Mouse (Mus musculus): ENCODE data around the gene Atp5l.
A peak's percentile ranks its signal among the peaks of the same experiment; 100 is the strongest.
"Not testable (repeated sequence)": the region's sequence is repeated elsewhere in the genome, so short reads cannot be mapped to it uniquely, and the experiment has no call there.

Gene Atp5l

DNA sequence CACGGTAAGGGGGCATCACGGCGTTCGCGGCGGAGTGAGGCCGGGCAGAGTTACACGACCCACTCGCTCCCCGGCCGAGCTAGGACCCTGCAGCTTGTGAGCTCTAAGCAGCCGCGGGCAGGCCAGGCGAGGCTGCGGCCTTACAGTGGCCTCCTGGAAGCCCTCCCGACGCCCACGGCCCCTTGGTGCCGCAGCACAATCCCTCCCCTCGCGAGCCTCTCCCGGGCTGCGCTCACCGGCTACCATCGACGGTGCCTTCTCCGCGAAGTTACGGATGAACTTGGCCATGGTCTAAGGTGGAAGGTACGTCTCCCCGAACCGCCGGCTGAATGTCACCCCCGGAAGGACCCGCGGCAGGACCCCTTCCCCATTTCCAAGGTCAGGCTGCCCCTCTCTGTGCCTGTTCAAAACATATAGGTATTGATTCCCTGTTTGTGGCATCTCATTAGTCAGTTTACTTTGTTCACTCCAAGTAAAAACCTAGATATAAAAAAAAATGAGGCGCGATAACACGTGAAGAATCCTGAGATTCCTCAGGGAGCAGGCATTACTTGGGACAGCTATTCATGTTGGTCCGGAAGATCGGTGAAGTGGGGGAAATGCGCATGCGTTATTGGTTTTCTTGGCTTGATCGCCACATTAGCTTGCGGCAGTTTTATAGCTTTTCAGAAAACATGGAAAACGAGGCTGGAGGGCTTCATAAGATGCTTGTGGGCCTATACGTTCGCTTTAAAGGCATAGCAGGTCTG lies at the start of gene Atp5l:
TSS of gene Atp5l (minus strand) at position 369 of the 749 bp plus-strand sequence.
- DNase-seq (ENCODE audit: low spot score in 2 of 2) = peak; percentile 80 to 91

- DNase-seq (ENCODE audit: low spot score in 2 of 2) = no peak
Observed at GRCm38 (mm10) chr9:44969450-44969849, 48.9 kb upstream of the Atp5l start.

DNA sequence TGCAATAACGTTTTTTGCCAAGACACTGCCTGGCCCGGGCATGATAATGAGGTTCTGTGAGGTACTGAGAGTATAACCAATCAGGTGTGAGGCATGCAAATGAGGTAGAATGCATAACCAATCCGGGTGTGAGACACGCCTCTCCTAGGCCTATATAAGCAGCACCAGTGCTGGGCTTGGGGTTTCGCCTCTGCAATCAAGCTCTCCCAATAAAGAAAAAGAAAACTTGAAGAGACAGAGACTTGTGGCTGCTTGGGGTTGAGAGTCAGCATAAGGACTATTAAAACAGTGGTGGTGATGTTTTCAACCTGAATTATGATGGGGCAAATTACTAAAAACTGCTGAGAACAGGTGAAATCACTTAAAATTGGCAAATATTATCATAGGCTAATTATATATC lies 47.2 kb upstream of the Atp5l start:
- not testable (repeated sequence) for DNase-seq (ENCODE audit: low spot score in 2 of 2)

DNA sequence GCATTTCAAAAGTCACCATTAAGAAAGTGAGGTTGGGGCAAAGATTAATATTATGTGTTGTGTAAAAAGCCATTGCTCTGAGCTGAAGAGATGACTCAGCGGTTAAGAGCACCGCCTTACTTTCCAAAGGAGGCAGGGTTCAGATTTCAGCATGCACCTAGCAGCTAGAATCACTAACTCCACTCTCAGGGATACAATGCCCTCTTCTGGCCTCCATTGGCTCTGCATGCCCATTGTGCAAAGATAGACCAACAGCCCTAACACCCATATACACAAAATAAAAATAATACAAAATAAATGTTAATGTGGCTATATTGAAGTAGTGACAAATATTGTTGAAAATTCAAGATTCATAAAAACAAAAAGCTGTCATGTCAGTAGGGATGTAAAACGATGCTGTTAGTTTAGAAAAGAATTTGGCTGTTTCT lies 46.3 kb upstream of the Atp5l start:
- peak; percentile 33 to 65 for DNase-seq (ENCODE audit: low spot score in 2 of 2)

DNA sequence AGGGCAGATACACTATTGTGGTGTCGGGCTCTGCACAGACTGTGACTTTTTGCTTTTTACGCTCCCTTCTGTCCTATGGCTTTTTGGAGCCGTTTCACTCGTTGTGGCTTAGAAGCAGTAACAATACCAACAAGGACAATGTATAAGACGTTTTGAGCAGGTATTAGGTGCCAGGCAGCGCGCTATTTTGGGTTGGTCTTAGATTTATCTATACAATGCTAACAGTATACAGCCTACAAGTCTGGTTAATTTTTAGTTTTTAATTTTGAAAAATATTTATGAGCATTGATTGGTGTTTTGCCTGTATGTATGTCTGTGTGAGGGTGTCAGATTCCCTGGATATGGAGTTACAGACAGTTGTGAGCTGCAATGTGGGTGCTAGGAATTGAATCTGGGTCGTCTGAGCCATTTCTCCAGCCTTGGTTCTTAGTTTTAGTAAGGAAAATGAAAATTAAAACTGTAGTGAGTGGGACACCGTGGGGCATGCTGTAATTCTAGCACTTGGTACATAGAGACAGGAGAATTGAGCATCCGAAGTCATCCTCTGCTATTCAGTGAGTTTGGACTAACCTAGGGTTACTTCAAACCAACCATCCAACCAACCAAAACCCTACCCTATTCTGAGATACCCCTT lies 45.4 kb upstream of the Atp5l start:
- DNase-seq (ENCODE audit: low spot score in 2 of 2) = peak in 1 of 2 experiments; percentile 18

GRCm38 (mm10) chr9:44965126-44965832 lies 44.7 kb upstream of the Atp5l start, which contains the start of gene Ube4a:
Ube4a (minus strand) TSS chr9:44965600.
- peak; percentile 94 to 99 for DNase-seq (ENCODE audit: low spot score in 2 of 2)

DNA sequence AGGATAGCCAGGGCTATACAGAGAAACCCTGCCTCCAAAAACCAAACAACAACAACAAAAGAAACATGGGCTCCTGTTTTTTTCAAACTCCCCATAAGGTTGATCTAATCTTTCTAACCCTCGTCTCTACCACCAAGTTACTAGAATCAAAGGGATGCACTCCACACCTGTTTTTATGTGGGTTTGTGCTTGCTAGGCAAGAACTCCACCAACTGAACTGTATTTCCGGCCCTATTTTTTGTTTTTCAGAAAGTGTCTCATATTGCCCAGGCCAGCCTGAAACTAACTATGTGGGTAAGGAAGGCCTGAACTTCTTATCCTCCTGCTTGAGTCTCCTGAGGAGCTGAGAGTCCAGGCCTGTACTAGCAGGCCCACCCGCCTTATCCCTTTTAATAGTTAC lies 33.9 kb upstream of the Atp5l start:
- DNase-seq (ENCODE audit: low spot score in 2 of 2) = no peak

- no peak for DNase-seq (ENCODE audit: low spot score in 2 of 2)
Observed at GRCm38 (mm10) chr9:44947836-44948235, 27.3 kb upstream of the Atp5l start.

- no peak for DNase-seq (ENCODE audit: low spot score in 2 of 2)
Observed at GRCm38 (mm10) chr9:44946185-44946695, 25.7 kb upstream of the Atp5l start.

- DNase-seq (ENCODE audit: low spot score in 2 of 2) = no peak
Observed at GRCm38 (mm10) chr9:44942421-44942820, 21.9 kb upstream of the Atp5l start.

DNA sequence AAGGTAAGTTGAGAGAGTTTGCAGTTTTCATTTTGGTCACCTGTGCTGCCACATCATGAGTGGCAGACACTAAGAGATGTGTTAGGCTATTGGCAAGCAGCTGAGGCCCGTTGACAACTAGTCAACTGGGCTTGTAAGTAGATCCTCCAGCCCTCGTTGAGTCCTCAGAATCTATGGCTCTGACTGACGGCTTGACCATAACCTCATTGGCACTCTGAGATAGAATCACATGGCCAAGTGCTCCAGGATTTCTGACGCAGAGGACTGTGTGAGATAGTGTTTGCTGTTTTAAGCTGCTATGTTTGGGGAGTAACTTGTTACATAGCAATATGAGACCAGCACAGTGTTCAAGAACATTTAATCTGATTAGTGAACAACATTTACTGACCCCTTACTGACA lies 21.2 kb upstream of the Atp5l start:
- no peak for DNase-seq (ENCODE audit: low spot score in 2 of 2)

- no peak for DNase-seq (ENCODE audit: low spot score in 2 of 2)
Observed at GRCm38 (mm10) chr9:44921543-44921942, 1.0 kb upstream of the Atp5l start.

GRCm38 (mm10) chr9:44921123-44921468 lies 554 bp upstream of the Atp5l start:
- no peak for DNase-seq (ENCODE audit: low spot score in 2 of 2)

DNA sequence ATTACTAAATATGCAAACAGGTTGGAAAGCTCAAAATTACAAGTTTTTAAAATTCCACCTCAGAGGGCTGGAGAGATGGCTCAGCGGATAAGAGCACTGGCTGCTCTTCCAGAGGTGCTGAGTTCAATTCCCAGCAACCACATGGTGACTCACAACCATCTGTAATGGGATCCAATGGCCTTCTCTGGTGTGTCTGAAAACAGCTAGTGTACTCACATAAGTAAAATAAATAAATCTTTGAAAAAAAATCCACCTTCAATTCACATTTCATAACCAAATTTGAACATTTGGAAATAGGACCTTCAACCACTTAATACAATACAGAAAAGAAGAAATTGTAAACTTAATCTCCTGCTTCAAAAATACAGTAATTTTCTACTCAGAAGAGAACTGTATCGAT lies 936 bp downstream of the Atp5l start:
- no peak for DNase-seq (ENCODE audit: low spot score in 2 of 2)

- peak in 1 of 2 experiments; percentile 24 for DNase-seq (ENCODE audit: low spot score in 2 of 2)
Observed at GRCm38 (mm10) chr9:44916196-44916595, 4.3 kb downstream of the Atp5l start.

GRCm38 (mm10) chr9:44914706-44915105 lies 5.8 kb downstream of the Atp5l start:
- no peak for DNase-seq (ENCODE audit: low spot score in 2 of 2)

GRCm38 (mm10) chr9:44911365-44911764 lies 9.2 kb downstream of the Atp5l start:
- DNase-seq (ENCODE audit: low spot score in 2 of 2) = no peak

DNA sequence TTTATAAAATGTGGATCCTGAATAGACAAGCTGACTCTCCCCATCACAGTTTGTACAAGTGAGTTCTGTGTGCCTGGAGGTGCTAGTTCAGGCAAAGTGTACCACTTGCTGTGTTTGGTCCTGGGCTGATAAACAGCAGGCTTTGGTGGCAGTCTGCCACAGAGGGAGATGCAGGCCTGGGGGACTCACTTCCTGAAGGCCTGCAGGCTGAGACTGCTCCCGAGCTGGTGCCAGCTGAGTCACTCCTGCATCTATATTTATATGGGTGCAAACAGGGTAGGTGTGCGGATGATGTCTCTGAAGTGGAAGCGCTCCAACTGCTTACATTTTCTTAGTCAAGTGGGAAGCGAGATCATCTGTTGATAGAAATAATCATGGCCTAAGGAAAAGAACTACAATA lies 14.9 kb downstream of the Atp5l start:
- peak; percentile 77 to 87 for DNase-seq (ENCODE audit: low spot score in 2 of 2)

GRCm38 (mm10) chr9:44904964-44905363 lies 15.6 kb downstream of the Atp5l start:
- DNase-seq (ENCODE audit: low spot score in 2 of 2) = peak; percentile 85 to 92

- DNase-seq (ENCODE audit: low spot score in 2 of 2) = no peak
Observed at GRCm38 (mm10) chr9:44903856-44904255, 16.7 kb downstream of the Atp5l start.

DNA sequence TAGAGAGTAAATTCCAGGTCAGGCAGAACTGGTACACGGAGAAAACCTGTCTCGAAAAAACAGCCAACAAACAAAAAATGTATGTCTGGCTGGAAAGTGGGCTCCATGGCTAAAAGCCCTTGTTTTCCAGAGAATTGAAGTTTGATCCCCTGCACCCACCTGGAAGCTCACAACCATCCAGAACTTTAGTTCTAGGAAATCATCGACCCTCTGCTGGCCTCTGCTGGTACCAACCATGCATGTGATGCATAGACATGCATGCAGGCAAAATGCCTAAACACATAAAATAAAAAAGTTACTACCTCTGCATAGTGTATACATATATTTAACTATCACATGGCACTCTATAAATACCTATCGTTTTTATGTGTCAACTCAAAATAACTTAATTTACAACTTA lies 20.1 kb downstream of the Atp5l start:
- DNase-seq (ENCODE audit: low spot score in 2 of 2) = no peak

GRCm38 (mm10) chr9:44899716-44900115 lies 20.8 kb downstream of the Atp5l start:
- no peak for DNase-seq (ENCODE audit: low spot score in 2 of 2)
